Mouse (Mus musculus) heart, embryonic 16.5 days (tissue): ENCODE data around the gene Gzmm. TPM values are rescaled to one million over a fixed set of nuclear protein-coding genes. Genes with fewer than 3 reads are reported as not detected.

ENCODE experiments used
- ATAC-seq: fragments of 200-750 bp; cut with Nextera tagmentation; replicated peaks from 2 replicates; pipeline ENCODE4 v1.8.0; 2017; ENCODE audit warnings: moderate number of reproducible peaks; ENCODE audit not compliant: insufficient read depth, low FRiP score; ENCODE audit errors: extremely low read depth
- H3K27ac ChIP-seq: fragments of 300-500 bp; sonication (generic); 2 replicates; pipeline ENCODE4 v1.5.1; 2014; ENCODE audit warnings: mild to moderate bottlenecking, low read length, control low read depth, moderate library complexity
- H3K27me3 ChIP-seq: fragments of 300-500 bp; sonication (generic); 2 replicates; pipeline ENCODE4 v1.6.1; 2014; ENCODE audit warnings: low read length, mixed read lengths; ENCODE audit not compliant: control insufficient read depth, insufficient read depth
- H3K36me3 ChIP-seq: fragments of 300-500 bp; sonication (generic); 2 replicates; pipeline ENCODE4 v1.6.1; 2014; ENCODE audit not compliant: control insufficient read depth, insufficient read depth
- H3K4me1 ChIP-seq: fragments of 300-500 bp; sonication (generic); 2 replicates; pipeline ENCODE4 v1.6.1; 2014; ENCODE audit warnings: low read length, mixed read lengths; ENCODE audit not compliant: control insufficient read depth, insufficient read depth
- H3K4me2 ChIP-seq: fragments of 300-500 bp; sonication (generic); 2 replicates; pipeline ENCODE4 v1.6.1; 2014; ENCODE audit warnings: low read depth, mild to moderate bottlenecking, control low read depth, low read length
- H3K4me3 ChIP-seq: fragments of 300-500 bp; sonication (generic); 2 replicates; pipeline ENCODE4 v1.5.1; 2014; ENCODE audit warnings: mild to moderate bottlenecking, control low read depth, low read length
- H3K9ac ChIP-seq: fragments of 300-500 bp; sonication (generic); 2 replicates; pipeline ENCODE4 v1.6.1; 2014; ENCODE audit warnings: low read length, control low read depth
- H3K9me3 ChIP-seq: fragments of 300-500 bp; sonication (generic); replicated peaks from 2 replicates; pipeline ENCODE4 v1.6.1; 2016; ENCODE audit warnings: low read length; ENCODE audit not compliant: control insufficient read depth
- WGBS: fragments of 180-500 bp; shearing (Covaris S2); extraction: QIAGEN DNeasy Blood & Tissue Kit; methylation state at CpG from one replicate; pipeline ENCODE4 v1.1.7; 2014; 5-methylcytosine and 5-hydroxymethylcytosine counted together
- polyA plus RNA-seq: library from polyadenylated mRNA; unstranded; fragments of >200 nt; fragmentation: Nextera tagmentation; extraction: Ambion mirVana; gene quantifications from 2 replicates; pipeline ENCODE4 v1.2.1, GENCODE M21; 2015

The Gzmm gene
- polyA plus RNA-seq, 1 experiment from 2014 or later, result 1.1 TPM

DNA sequence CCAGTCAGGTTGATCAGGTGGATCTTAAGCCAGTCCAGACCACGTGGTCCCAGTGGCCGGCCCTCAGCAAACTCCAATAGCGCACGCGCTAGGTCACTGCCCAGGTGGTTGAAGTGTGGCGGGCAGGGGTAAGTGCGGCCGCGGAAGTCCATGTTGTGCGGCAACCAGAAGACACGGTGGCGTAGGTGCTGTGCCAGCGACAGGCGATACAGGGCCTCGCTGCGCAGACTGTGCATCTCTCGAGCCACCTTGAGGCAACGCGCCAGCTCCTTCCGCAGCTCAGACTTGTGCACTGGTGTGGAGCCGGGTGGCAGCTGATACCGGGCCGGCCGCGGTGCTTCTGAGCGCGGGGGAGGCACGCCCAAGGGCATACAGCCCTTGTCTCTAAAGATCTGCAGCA lies 50.4 kb downstream of the Gzmm start:
- WGBS, result 97% methylated on average over 28 of the region's 28 CpGs
- Histone ChIP-seq H3K27ac (no peak overlapping the region), H3K9ac (no peak overlapping the region), H3K4me3 (no peak overlapping the region), H3K9me3 (peaks cover 46% of the 10 kb centered on the region), H3K27me3 (peaks cover 7% of the 10 kb centered on the region), H3K4me2 (no peak overlapping the region), H3K4me1 (no peaks in the 10 kb centered on the region), H3K36me3 (peaks cover 89% of the 10 kb centered on the region)
- ATAC-seq, result no peak

DNA sequence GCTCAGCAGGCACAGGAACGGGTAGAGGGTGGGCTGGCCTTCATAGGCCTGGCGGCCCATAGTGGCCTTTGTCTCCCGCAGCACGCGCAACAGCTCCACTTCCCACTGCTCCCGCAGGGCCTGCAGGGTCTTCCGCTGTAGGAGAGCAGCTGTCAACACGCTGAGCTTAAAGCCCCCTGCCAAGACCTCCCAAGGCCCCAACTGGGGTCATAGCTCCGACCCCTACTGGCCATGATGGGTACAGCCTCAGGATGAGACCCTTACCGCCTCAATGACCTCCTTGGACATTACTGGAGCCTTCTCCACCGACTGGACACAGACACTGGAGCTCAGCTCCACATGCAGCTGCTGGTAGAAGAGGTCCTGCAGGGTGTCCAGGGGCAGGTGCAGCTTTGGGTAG lies 52.0 kb downstream of the Gzmm start:
- WGBS, result 80% methylated on average over 11 of the region's 11 CpGs
- Histone ChIP-seq H3K4me2 (no peak overlapping the region), H3K27ac (no peak overlapping the region), H3K4me1 (peaks cover 6% of the 10 kb centered on the region), H3K9ac (no peak overlapping the region), H3K27me3 (peaks cover 5% of the 10 kb centered on the region), H3K36me3 (peaks cover 77% of the 10 kb centered on the region), H3K9me3 (peaks cover 41% of the 10 kb centered on the region), H3K4me3 (no peak overlapping the region)
- ATAC-seq, result no peak

DNA sequence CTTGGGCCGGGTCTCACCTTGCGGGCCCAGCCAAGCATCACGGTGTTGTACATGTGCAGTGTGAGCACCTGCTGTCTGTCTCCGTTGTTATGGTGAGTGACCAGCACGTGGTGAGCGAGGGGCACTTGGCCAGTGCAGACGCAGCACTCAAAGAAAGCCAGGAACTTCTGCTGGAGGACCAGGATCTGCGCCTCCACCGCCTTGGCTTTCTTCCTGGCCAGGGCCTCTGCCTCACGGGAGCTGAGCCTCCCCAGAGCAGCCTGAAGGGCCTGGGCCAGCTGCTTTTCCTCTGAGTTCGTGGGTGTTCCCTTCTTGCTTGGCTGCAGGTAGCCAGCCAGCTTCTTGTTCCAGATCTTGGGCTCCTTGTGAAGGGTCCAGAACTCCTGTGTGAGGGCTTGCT lies 54.3 kb downstream of the Gzmm start:
- 87% methylated on average over 11 of the region's 11 CpGs for WGBS
- no peaks in the 10 kb centered on the region for H3K27me3 ChIP-seq

DNA sequence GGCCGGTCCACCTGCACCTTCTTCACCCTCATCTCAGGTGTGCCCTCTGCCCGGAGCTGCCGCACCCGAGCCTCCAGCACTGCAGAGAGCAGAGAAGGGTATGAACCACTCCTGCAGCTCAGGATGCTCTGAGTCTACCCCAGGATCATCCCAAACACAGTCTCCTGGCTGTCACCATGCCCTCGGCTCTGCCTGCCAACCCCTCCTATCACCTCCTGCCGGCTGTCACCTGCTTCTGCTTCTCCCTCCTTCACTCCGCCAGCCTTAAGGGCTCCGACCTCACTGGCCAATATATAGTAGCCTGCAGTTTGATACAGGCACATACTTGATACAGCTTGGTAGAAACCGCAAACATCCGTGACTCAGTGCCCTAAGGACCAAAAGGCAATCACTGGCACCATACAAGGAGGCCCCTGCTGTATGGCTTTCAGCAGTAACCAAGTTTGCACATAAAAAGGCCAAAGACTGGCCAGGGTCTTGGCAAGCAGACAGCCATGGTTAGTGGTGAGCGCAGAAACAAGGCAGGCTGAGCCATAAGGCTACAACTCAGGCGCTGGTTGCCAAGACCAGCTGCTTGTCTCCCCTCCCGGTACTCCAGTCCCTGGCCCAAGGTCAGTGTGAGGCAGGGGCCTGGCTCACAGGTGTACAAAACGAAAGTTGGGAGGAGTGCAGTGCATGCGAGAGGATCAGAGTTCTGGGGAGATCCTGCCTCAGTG lies 55.0 kb downstream of the Gzmm start:
- Histone ChIP-seq H3K36me3 (peaks cover 48% of the 10 kb centered on the region), H3K4me2 (no peak overlapping the region)
- 93% methylated on average over 15 of the region's 15 CpGs for WGBS

More for the DNA sequence above, 54.3 kb downstream of the Gzmm start:
- Histone ChIP-seq H3K36me3 (peaks cover 54% of the 10 kb centered on the region), H3K4me2 (no peak overlapping the region), H3K4me1 (peaks cover 10% of the 10 kb centered on the region), H3K27ac (no peak overlapping the region), H3K4me3 (no peak overlapping the region), H3K9me3 (peaks cover 24% of the 10 kb centered on the region), H3K9ac (no peak overlapping the region)
- ATAC-seq, result no peak

More for the DNA sequence above, 55.0 kb downstream of the Gzmm start:
- H3K9me3 ChIP-seq, result peaks cover 17% of the 10 kb centered on the region
- no peak overlapping the region for H3K4me3 ChIP-seq
- no peaks in the 10 kb centered on the region for H3K27me3 ChIP-seq
- H3K4me1 ChIP-seq, result peaks cover 10% of the 10 kb centered on the region
- no peak for ATAC-seq
- H3K27ac ChIP-seq, result no peak overlapping the region
- no peak overlapping the region for H3K9ac ChIP-seq

Other genes starting within 250 kb of the Gzmm start
- not detected in 2 replicates for gene Vmn2r83, start 220.3 kb upstream of the Gzmm start, polyA plus RNA-seq
- 6.7 and 9.8 TPM in 2 replicates for gene Plpp2, start 155.2 kb upstream of the Gzmm start, polyA plus RNA-seq
- gene Mier2, start 133.8 kb upstream of the Gzmm start, polyA plus RNA-seq, result 26.5 and 28.1 TPM in 2 replicates
- not detected in 2 replicates for gene Theg, start 101.7 kb upstream of the Gzmm start, polyA plus RNA-seq
- 0.05 TPM in 1 of 2 replicates, not detected in the other for gene C2cd4c, start 75.0 kb upstream of the Gzmm start, polyA plus RNA-seq
- gene Shc2, start 51.1 kb upstream of the Gzmm start, polyA plus RNA-seq, result 2.0 and 2.6 TPM in 2 replicates
- gene Odf3l2, start 43.3 kb upstream of the Gzmm start, polyA plus RNA-seq, result not detected in 2 replicates
- 1.4 and 1.8 TPM in 2 replicates for gene Madcam1, start 24.5 kb upstream of the Gzmm start, polyA plus RNA-seq
- 45.5 and 47.0 TPM in 2 replicates for gene Tpgs1, start 19.7 kb upstream of the Gzmm start, polyA plus RNA-seq
- 98.0 and 101 TPM in 2 replicates for gene Cdc34, start 6.8 kb upstream of the Gzmm start, polyA plus RNA-seq
- 1,046 and 1,072 TPM in 2 replicates for gene Bsg, start 15.5 kb downstream of the Gzmm start, polyA plus RNA-seq
- not detected in 2 replicates for gene Hcn2, start 27.6 kb downstream of the Gzmm start, polyA plus RNA-seq
- gene Polrmt, start 57.6 kb downstream of the Gzmm start, polyA plus RNA-seq, result 36.1 and 36.3 TPM in 2 replicates
- gene Fgf22, start 66.1 kb downstream of the Gzmm start, polyA plus RNA-seq, result 0.13 TPM in 1 of 2 replicates, not detected in the other
- 56.0 and 57.4 TPM in 2 replicates for gene Rnf126, start 77.9 kb downstream of the Gzmm start, polyA plus RNA-seq
- 22.6 and 26.7 TPM in 2 replicates for gene Fstl3, start 88.3 kb downstream of the Gzmm start, polyA plus RNA-seq
- gene Prss57, start 101.9 kb downstream of the Gzmm start, polyA plus RNA-seq, result 2.9 and 7.9 TPM in 2 replicates
- 59.6 and 67.6 TPM in 2 replicates for gene Palm, start 104.6 kb downstream of the Gzmm start, polyA plus RNA-seq
- 1.8 and 1.9 TPM in 2 replicates for gene Misp, start 132.0 kb downstream of the Gzmm start, polyA plus RNA-seq
- 125 and 146 TPM in 2 replicates for gene Ptbp1, start 165.4 kb downstream of the Gzmm start, polyA plus RNA-seq
- 1.2 and 1.9 TPM in 2 replicates for gene Prtn3, start 185.5 kb downstream of the Gzmm start, polyA plus RNA-seq
- gene Plppr3, start 185.6 kb downstream of the Gzmm start, polyA plus RNA-seq, result 9.1 and 9.8 TPM in 2 replicates
- gene Elane, start 197.2 kb downstream of the Gzmm start, polyA plus RNA-seq, result 0.20 and 1.1 TPM in 2 replicates
- not detected in 2 replicates for gene Cfd, start 201.8 kb downstream of the Gzmm start, polyA plus RNA-seq
- gene Med16, start 219.9 kb downstream of the Gzmm start, polyA plus RNA-seq, result 44.9 and 45.2 TPM in 2 replicates
- gene Gm26602, start 221.8 kb downstream of the Gzmm start, polyA plus RNA-seq, result 2.4 and 13.2 TPM in 2 replicates
- gene Kiss1r, start 228.0 kb downstream of the Gzmm start, polyA plus RNA-seq, result 0.49 and 0.64 TPM in 2 replicates
- gene R3hdm4, start 232.2 kb downstream of the Gzmm start, polyA plus RNA-seq, result 112 and 114 TPM in 2 replicates
- 1.5 and 2.3 TPM in 2 replicates for gene Arid3a, start 238.0 kb downstream of the Gzmm start, polyA plus RNA-seq